Mouse (Mus musculus) liver, embryonic 14 days (tissue): ENCODE data around the gene Acat2. TPM values are rescaled to one million over a fixed set of nuclear protein-coding genes. Genes with fewer than 3 reads are reported as not detected.

Experiments
- polyA plus RNA-seq: library from polyadenylated mRNA; depleted of rRNA; stranded (reverse); fragments of >200 nt; gene quantifications from 2 replicates; pipeline ENCODE4 v1.2.3, GENCODE M21; 2012; rRNA removed

The Acat2 gene
- polyA plus RNA-seq = 34.7 and 41.4 TPM in 2 replicates

GRCm38 (mm10) chr17:12960331-12960873 lies at the start of gene Acat2:
Gene Acat2, minus strand, starts transcription at chr17:12960747.

GRCm38 (mm10) chr17:13006546-13006945 lies 46.0 kb upstream of the Acat2 start, which contains the start of gene Sod2:
Gene Sod2, plus strand, starts transcription at chr17:13006846.

DNA sequence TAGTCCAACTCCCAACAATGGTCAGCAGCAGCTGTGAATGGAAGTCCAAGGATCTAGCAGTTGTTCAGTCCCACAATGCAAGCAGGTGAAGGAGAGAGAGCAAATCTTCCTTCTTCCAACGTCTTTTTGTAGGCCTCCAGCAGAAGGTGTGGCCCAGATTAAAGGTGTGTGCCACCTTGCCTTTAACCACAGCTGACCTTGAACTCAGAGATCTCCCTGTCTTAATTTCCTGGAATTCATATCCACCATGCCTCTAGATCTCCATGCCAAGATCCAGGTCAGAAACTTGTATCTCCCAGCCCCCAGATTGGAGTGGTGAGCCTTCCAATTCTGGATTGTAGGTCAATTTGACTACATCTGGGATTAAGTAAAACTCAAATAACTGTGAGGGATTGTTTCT lies 33.5 kb upstream of the Acat2 start, which contains the start of gene Wtap:
Wtap (minus strand) TSS at position 101 of the 400 bp plus-strand sequence.

GRCm38 (mm10) chr17:12940151-12940805 lies 20.3 kb downstream of the Acat2 start, which contains the start of gene Acat3:
Gene Acat3, minus strand, starts transcription at chr17:12940600.

DNA sequence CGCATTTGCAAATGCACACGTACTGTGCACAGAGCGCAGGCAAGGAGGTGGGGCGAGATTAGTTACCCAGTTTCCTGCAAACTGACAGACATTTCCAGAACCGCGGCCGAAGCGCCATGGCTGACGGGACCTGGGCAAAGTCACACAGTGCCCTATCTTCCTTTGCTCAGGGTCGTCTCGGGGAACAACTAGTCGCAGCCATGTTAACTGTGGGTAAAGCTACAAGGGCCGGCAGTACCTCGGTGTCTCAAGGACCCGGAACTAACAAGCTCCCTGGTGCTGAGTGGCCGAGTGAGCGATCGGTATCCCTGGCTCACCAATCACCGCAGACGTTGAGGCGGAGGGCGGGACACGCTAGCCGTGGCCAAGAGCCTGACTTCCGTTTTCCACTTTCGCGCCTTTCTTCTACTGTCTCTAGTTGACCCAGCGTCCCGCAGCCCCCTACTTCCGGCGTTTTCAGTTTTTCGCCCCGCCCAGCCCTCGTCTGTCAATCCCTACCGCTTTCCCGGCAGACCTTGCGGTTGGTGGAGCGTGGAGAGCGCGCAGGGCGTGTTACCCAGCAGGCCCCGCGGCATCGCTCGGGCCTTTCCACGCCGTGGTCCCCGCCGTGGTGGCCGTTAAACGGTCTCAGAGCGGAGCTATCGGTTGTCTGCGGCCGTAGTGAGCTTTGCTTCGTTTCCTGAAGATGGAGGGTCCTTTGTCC lies 44.5 kb downstream of the Acat2 start, which contains the start of gene Mrpl18:
Mrpl18 (minus strand) TSS at position 465 of the 703 bp plus-strand sequence.

DNA sequence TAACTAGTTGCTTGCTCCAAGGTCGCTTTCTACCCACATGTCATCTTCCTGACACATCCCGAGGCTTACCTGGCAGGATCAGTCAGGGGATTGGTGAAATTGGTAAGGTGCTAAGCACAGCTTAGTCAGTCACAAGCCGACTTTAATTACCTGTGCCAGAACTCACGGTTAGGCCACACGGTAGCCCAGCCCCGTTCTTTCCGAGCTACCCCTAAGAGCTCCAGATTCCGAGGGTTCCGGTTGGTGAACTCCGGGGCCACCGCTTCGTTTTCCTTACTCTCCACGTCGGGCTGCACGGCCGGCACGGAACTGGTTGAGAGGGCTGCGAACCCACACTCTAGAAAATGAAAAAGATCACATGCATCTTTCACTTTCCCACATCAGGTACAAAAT lies 45.1 kb downstream of the Acat2 start, which contains the start of gene Tcp1:
Tcp1 (plus strand) TSS at position 214 of the 393 bp plus-strand sequence.

DNA sequence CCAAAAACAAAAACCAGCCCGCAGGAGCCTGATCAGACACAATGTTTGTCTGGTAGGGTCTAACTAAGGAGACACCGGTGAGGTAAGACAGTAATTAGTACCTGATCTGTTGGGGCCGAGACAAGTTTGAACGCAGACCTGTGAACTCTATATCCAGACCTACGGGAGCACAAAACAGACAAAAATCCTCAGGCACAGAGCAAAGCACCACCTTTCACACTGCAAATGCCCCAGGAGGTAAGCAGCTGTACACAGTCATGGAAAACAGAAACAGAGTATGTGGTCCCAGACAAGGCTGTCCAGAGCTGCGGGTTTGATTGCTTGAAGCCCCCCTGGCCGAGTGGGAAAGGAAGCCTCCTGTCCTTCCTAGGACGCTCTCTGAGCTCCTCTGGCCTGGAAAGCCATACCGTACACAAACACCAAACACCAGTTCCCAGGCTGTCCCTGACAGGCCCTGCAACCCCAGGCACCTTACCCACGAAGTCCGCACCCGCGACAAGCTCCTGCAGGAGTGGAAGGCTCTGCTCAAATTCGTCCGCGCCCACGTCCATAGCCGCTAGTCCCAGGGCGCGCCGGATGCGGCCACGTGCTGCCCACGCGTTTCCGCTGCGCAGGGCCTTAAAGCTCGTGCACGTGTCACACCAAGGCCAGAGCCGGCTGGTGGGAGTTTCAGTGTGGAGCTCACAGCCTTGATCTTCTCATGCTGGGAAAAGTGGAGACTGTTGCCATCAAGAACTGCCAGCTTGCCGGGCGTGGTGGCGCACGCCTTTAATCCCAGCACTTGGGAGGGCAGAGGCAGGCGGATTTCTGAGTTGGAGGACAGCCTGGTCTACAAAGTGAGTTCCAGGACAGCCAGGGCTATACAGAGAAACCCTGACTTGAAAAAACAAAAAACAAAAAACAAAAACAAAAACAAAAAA lies 50.9 kb downstream of the Acat2 start, which contains the start of gene Pnldc1:
Pnldc1 (minus strand) TSS at position 870 of the 920 bp plus-strand sequence.

Other genes with a start within 250 kb of the Acat2 start
- gene Igf2r, start 191.1 kb downstream of the Acat2 start, polyA plus RNA-seq = 13.0 and 13.9 TPM in 2 replicates
- gene Mas1, start 92.6 kb downstream of the Acat2 start, polyA plus RNA-seq = 0.07 and 0.08 TPM in 2 replicates
- gene Mrgprh, start 84.7 kb downstream of the Acat2 start, polyA plus RNA-seq = 0.01 TPM in 1 of 2 replicates, not detected in the other
- gene Pnldc1, start 50.5 kb downstream of the Acat2 start, polyA plus RNA-seq = 0.62 and 0.77 TPM in 2 replicates
- gene Tcp1, start 45.0 kb downstream of the Acat2 start, polyA plus RNA-seq = 111 and 135 TPM in 2 replicates
- gene Mrpl18, start 44.4 kb downstream of the Acat2 start, polyA plus RNA-seq = 58.7 and 65.0 TPM in 2 replicates
- gene Acat3, start 20.1 kb downstream of the Acat2 start, polyA plus RNA-seq = 3.5 and 4.3 TPM in 2 replicates
- 28.0 and 31.6 TPM in 2 replicates for gene Wtap, start 33.4 kb upstream of the Acat2 start, polyA plus RNA-seq
- gene Sod2, start 46.1 kb upstream of the Acat2 start, polyA plus RNA-seq = 91.4 and 92.0 TPM in 2 replicates
- 0.02 TPM in 1 of 2 replicates, not detected in the other for gene Gpr31b, start 91.5 kb upstream of the Acat2 start, polyA plus RNA-seq
- 0.03 TPM in 2 replicates for gene Tcp10b, start 100.4 kb upstream of the Acat2 start, polyA plus RNA-seq
- gene Unc93a, start 171.1 kb upstream of the Acat2 start, polyA plus RNA-seq = 0.01 TPM in 1 of 2 replicates, not detected in the other